Mouse (Mus musculus) heart, embryonic 12.5 days (tissue): ENCODE measurements around the gene Nav1. TPM values are rescaled to one million over a fixed set of nuclear protein-coding genes. Genes with fewer than 3 reads are reported as not detected.
A peak's percentile ranks its signal among the peaks of the same experiment; 100 is the strongest.

Experiments
- ATAC-seq: fragments of 200-750 bp; cut with Nextera tagmentation; 2 replicates; pipeline ENCODE4 v1.8.0; 2017; ENCODE audit warnings: moderate TSS enrichment, moderate library complexity; ENCODE audit not compliant: insufficient number of reproducible peaks, low FRiP score
- H3K27ac ChIP-seq: fragments of 300-500 bp; sonication (generic); 2 replicates; pipeline ENCODE4 v1.5.1; 2016; ENCODE audit warnings: mild to moderate bottlenecking, moderate library complexity; ENCODE audit not compliant: poor library complexity, severe bottlenecking
- H3K27me3 ChIP-seq: fragments of 300-500 bp; sonication (generic); replicated peaks from 2 replicates; pipeline ENCODE4 v1.6.1; 2016; ENCODE audit warnings: mild to moderate bottlenecking, moderate library complexity
- H3K36me3 ChIP-seq: fragments of 300-500 bp; sonication (generic); 2 replicates; pipeline ENCODE4 v1.6.1; 2016; ENCODE audit warnings: mild to moderate bottlenecking, moderate library complexity
- H3K4me1 ChIP-seq: fragments of 300-500 bp; sonication (generic); replicated peaks from 2 replicates; pipeline ENCODE4 v1.6.1; 2016; ENCODE audit warnings: mild to moderate bottlenecking
- H3K4me2 ChIP-seq: fragments of 300-500 bp; sonication (generic); 2 replicates; pipeline ENCODE4 v1.6.1; 2016; ENCODE audit warnings: mild to moderate bottlenecking, moderate library complexity
- H3K4me3 ChIP-seq: fragments of 300-500 bp; sonication (generic); 2 replicates; pipeline ENCODE4 v1.5.1; 2016; ENCODE audit warnings: mild to moderate bottlenecking
- H3K9ac ChIP-seq: fragments of 300-500 bp; sonication (generic); 2 replicates; pipeline ENCODE4 v1.6.1; 2016; ENCODE audit warnings: mild to moderate bottlenecking, moderate library complexity
- H3K9me3 ChIP-seq: fragments of 300-500 bp; sonication (generic); replicated peaks from 2 replicates; pipeline ENCODE4 v1.6.1; 2016; ENCODE audit warnings: mild to moderate bottlenecking, moderate library complexity
- WGBS: fragments of 180-500 bp; shearing (Covaris S2); methylation state at CpG from one replicate; pipeline ENCODE4 v1.1.7; 2016; 5-methylcytosine and 5-hydroxymethylcytosine counted together
- polyA plus RNA-seq: library from polyadenylated mRNA; unstranded; fragments of >200 nt; fragmentation: Nextera tagmentation; extraction: Ambion mirVana; gene quantifications from 2 replicates; pipeline ENCODE4 v1.2.1, GENCODE M21; 2016

The Nav1 gene
- polyA plus RNA-seq, 1 experiment from 2014 or later = 38.9 TPM

DNA sequence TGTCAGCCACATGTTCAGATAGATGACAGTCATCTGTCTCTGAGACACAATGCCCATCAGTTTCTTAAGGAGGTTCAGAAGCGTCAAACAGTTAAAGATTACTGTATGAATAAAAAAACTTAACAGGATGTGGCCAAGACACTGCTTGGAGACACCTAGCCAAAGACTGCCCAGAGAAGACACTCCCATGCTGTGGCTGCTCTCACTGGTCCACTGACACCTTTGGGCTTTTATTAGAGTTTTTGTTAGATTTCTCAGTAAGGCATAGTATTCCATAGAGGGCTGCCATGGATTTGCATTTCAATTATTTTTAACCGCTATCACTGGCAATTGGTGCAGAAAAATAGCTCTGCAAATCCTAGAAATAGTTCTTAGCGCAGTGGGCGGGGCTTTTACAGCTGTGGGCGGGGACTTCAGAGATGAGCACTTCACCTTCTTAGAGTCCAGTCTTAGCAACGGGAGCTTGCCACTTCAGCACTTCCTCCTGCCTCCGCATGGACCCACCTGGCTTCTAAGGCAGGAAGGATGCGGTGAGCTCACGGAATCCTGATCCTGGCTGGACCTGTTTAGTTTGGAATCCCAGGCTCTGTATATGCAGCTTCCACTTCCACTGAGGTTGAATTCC, 12.7 kb downstream of the Nav1 start:
- WGBS = 47% methylated on average over 9 of the region's 9 CpGs

GRCm38 (mm10) chr1:135593560-135594278, 13.4 kb downstream of the Nav1 start:
- H3K27me3 ChIP-seq = no peaks in the 10 kb centered on the region
- no peak overlapping the region for H3K9ac ChIP-seq
- ATAC-seq = no peak
- peaks cover 17% of the 10 kb centered on the region; the same call in 1 of the 2 replicates for H3K4me1 ChIP-seq
- WGBS = 85% methylated on average over 6 of the region's 6 CpGs
- 0 out of 2 replicates have a peak, but pooled peaks cover 15% of the 10 kb centered on the region for H3K36me3 ChIP-seq
- no peak overlapping the region for H3K4me2 ChIP-seq
- H3K9me3 ChIP-seq = no peaks in the 10 kb centered on the region
- no peak overlapping the region for H3K27ac ChIP-seq
- H3K4me3 ChIP-seq = no peak overlapping the region

More for the DNA sequence above, 12.7 kb downstream of the Nav1 start:
- Histone ChIP-seq H3K36me3 (0 out of 2 replicates have a peak, but pooled peaks cover 15% of the 10 kb centered on the region), H3K27me3 (no peaks in the 10 kb centered on the region), H3K4me2 (no peak overlapping the region), H3K4me3 (no peak overlapping the region), H3K27ac (no peak overlapping the region), H3K9ac (no peak overlapping the region), H3K9me3 (no peaks in the 10 kb centered on the region), H3K4me1 (peaks cover 10% of the 10 kb centered on the region; the same call in 1 of the 2 replicates)
- no peak for ATAC-seq

- Histone ChIP-seq H3K36me3 (0 out of 2 replicates have a peak, but pooled peaks cover 8% of the 10 kb centered on the region), H3K4me1 (peaks cover 42% of the 10 kb centered on the region), H3K4me3 (no peak overlapping the region), H3K9me3 (no peaks in the 10 kb centered on the region), H3K27me3 (no peaks in the 10 kb centered on the region), H3K9ac (no peak overlapping the region), H3K27ac (no peak overlapping the region), H3K4me2 (no peak overlapping the region)
- WGBS = 79% methylated on average over 9 of the region's 9 CpGs
- ATAC-seq = no peak
These were observed 16.3 kb downstream of the Nav1 start for GRCm38 (mm10) chr1:135590776-135591175.

- no peak overlapping the region for H3K4me2 ChIP-seq
- 33% methylated on average over 3 of the region's 3 CpGs for WGBS
- peaks cover 53% of the 10 kb centered on the region for H3K4me1 ChIP-seq
- no peaks in the 10 kb centered on the region for H3K9me3 ChIP-seq
- no peak for ATAC-seq
- no peak overlapping the region for H3K4me3 ChIP-seq
- no peak overlapping the region for H3K9ac ChIP-seq
- H3K27ac ChIP-seq = no peak overlapping the region
- no peaks in the 10 kb centered on the region for H3K36me3 ChIP-seq
- no peaks in the 10 kb centered on the region for H3K27me3 ChIP-seq
These were observed 18.1 kb downstream of the Nav1 start for GRCm38 (mm10) chr1:135588973-135589372.

DNA sequence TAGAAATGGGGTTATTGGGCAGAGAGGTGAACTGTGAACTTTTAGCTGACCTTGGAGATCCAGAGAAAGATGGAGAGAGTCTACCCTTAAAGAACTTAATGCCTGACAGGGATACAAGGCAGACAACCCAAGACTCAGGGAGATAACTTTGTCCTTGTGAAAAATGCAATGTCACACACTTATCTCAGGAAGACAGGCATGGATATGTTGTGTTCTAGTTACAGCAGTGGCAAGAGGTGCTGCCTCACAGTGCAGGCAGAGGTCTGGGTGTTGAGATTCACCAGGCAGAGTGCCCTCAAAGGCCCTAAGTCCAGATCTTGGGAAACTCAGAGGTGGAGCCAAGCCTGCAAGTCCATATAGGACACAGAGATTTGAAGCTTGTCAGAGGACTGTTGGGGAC, 20.2 kb downstream of the Nav1 start:
- peaks cover 73% of the 10 kb centered on the region for H3K4me1 ChIP-seq

GRCm38 (mm10) chr1:135585573-135585972, 21.5 kb downstream of the Nav1 start:
- H3K27ac ChIP-seq = peak overlapping the region; percentile 87
- peak overlapping the region; percentile 56 for H3K4me3 ChIP-seq
- H3K27me3 ChIP-seq = no peaks in the 10 kb centered on the region
- peaks cover 83% of the 10 kb centered on the region for H3K4me1 ChIP-seq
- peak; percentile 76 for ATAC-seq
- WGBS = under 1% methylated on average over 18 of the region's 19 CpGs
- H3K9ac ChIP-seq = peak overlapping the region; percentile 79
- H3K4me2 ChIP-seq = peak overlapping the region; percentile 88
- no peaks in the 10 kb centered on the region for H3K9me3 ChIP-seq
- H3K36me3 ChIP-seq = peaks cover 1% of the 10 kb centered on the region; the same call in 1 of the 2 replicates

More for the DNA sequence above, 20.2 kb downstream of the Nav1 start:
- Histone ChIP-seq H3K4me3 (no peak overlapping the region), H3K9me3 (no peaks in the 10 kb centered on the region), H3K27ac (peak overlapping the region; percentile 23), H3K9ac (no peak overlapping the region), H3K36me3 (no peaks in the 10 kb centered on the region), H3K27me3 (no peaks in the 10 kb centered on the region), H3K4me2 (no peak overlapping the region)
- no peak for ATAC-seq

GRCm38 (mm10) chr1:135584587-135585541, 22.2 kb downstream of the Nav1 start:
- Histone ChIP-seq H3K9ac (peak overlapping the region; percentile 79), H3K36me3 (peaks cover 8% of the 10 kb centered on the region; the same call in 1 of the 2 replicates), H3K9me3 (no peaks in the 10 kb centered on the region), H3K27ac (peak overlapping the region; percentile 87), H3K4me1 (peaks cover 90% of the 10 kb centered on the region), H3K4me3 (peak overlapping the region; percentile 56), H3K4me2 (peak overlapping the region; percentile 88), H3K27me3 (no peaks in the 10 kb centered on the region)
- ATAC-seq = peak; percentile 29
- whole genome bisulfite sequencing = 4% methylated on average over 71 of the region's 73 CpGs

DNA sequence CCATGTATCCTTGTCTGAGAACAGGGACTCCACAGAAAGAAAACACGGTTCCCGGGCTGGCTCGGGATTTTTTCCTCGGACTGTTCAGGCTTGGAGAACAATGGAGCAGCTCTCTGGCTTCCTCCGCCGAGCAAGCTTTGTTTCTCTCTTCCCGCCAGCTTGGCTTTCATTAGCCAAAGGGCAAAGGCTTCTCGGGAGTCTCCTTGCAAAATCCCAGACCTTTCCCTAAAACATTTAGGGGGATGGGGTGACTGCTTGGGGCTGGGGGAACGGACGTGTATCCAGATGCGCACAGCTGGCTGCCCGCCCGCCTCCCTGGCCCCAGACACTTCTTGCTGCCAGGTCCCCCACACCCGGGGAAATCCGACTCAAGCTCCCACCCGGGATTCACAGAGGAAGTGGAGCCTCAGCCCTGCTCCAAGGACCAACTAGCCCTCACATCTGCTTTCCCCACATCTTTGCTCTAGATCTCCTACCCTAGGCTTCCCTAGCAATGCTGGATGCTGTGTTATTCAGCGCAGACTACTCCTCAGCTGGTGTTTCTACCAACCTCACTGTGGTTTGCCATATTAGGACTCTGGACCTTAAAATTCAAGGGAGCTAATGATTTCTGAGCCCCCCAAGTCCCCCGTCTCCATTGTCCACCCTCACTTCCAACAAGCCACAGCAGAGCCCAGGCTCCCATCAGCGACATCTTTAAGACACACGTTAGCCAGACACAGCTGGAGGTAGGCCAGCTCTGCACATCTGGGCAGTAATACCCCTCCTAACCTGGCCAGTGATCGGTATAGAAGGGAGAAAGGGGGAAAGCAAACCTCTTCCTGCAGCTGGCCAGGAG, 23.2 kb downstream of the Nav1 start:
- Histone ChIP-seq H3K27ac (no peak overlapping the region), H3K4me2 (peak overlapping the region; percentile 88), H3K36me3 (peaks cover 9% of the 10 kb centered on the region; the same call in 1 of the 2 replicates), H3K4me3 (peak overlapping the region; percentile 56), H3K27me3 (no peaks in the 10 kb centered on the region), H3K9ac (peak overlapping the region; percentile 79), H3K9me3 (no peaks in the 10 kb centered on the region), H3K4me1 (peaks cover 93% of the 10 kb centered on the region)
- ATAC-seq = no peak
- WGBS = 12% methylated on average over 21 of the region's 21 CpGs

GRCm38 (mm10) chr1:135583081-135583677, 23.9 kb downstream of the Nav1 start:
- H3K4me2 ChIP-seq = peak overlapping the region; percentile 88
- peak overlapping the region; percentile 79 for H3K9ac ChIP-seq
- H3K27me3 ChIP-seq = no peaks in the 10 kb centered on the region
- H3K27ac ChIP-seq = no peak overlapping the region
- no peaks in the 10 kb centered on the region for H3K9me3 ChIP-seq
- H3K36me3 ChIP-seq = peaks cover 9% of the 10 kb centered on the region; the same call in 1 of the 2 replicates
- 11% methylated on average over 15 of the region's 15 CpGs for WGBS
- peak overlapping the region; percentile 56 for H3K4me3 ChIP-seq
- peaks cover 94% of the 10 kb centered on the region for H3K4me1 ChIP-seq
- no peak for ATAC-seq

DNA sequence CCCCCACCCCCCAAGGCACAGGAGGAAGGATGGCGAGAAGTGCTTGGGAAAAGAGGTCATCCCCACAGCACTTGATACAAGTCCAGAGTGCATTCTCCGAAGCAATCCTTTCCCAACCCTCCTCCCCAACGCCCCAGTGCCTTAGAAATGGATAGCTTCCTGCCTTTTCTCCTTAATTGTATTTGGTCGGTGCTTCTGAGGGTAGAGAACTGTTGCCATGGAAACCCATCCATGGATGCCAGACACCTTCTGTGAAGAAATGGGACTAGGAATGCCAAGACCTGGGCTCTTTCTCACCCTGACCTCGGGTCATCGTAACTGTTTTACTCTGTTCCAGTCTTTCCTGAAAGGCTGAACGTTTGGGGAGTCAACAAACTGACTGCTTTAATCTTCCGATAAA, 26.1 kb downstream of the Nav1 start:
- no peak overlapping the region for H3K9ac ChIP-seq

More for the DNA sequence above, 26.1 kb downstream of the Nav1 start:
- Histone ChIP-seq H3K27me3 (no peaks in the 10 kb centered on the region), H3K4me2 (no peak overlapping the region), H3K27ac (no peak overlapping the region), H3K36me3 (peaks cover 9% of the 10 kb centered on the region; the same call in 1 of the 2 replicates), H3K4me3 (no peak overlapping the region), H3K4me1 (peaks cover 90% of the 10 kb centered on the region), H3K9me3 (no peaks in the 10 kb centered on the region)
- 51% methylated on average over 8 of the region's 8 CpGs for WGBS
- ATAC-seq = no peak
